Mouse (Mus musculus): ENCODE measurements at regions not wholly inside any gene's neighbourhood (a gene's known extent, or its start where the extent isn't known, plus 50 kb on each side); places are given as distances from the start of the nearest gene placed in this dataset.
"Not testable (repeated sequence)": the region's sequence is repeated elsewhere in the genome, so short reads cannot be mapped to it uniquely, and the experiment has no call there.

- 87% methylated on average over 13 of the region's 13 CpGs for WGBS
- H3K4me3 ChIP-seq (ENCODE audit: extremely low read depth, insufficient read depth, insufficient read length), result no peak overlapping the region
- TF ChIP-seq CTCF (IDR thresholded peaks at IDR 0.05; ENCODE audit: extremely low read depth, insufficient read depth, insufficient read length, insufficient replicate concordance) (no peak), POLR2A (IDR thresholded peaks at IDR 0.05; ENCODE audit: low read depth, low read length) (no peak)
- no peaks in the 10 kb centered on the region for H3K36me3 ChIP-seq (ENCODE audit: control insufficient read depth, insufficient read depth, low read length)
- DNase-seq (ENCODE audit: low read depth in 1 of 2, low spot score in 2 of 2), result no peak
- no peak overlapping the region for H3K27ac ChIP-seq (ENCODE audit: insufficient read depth, low read length)
- H3K27me3 ChIP-seq (ENCODE audit: control insufficient read depth, insufficient read depth, low read length), result no peaks in the 10 kb centered on the region
- H3K4me1 ChIP-seq (ENCODE audit: control insufficient read depth, insufficient read depth, insufficient read length), result no peaks in the 10 kb centered on the region
Observed at GRCm38 (mm10) chr6:31917411-31918131, 132.5 kb upstream of the 1700012A03Rik start.

GRCm38 (mm10) chr6:31901791-31902190 lies 148.3 kb upstream of the 1700012A03Rik start:
- no peak for TF ChIP-seq CTCF (IDR thresholded peaks at IDR 0.05; ENCODE audit: extremely low read depth, insufficient read depth, insufficient read length, insufficient replicate concordance)
- TF ChIP-seq POLR2A (IDR thresholded peaks at IDR 0.05; ENCODE audit: low read depth, low read length), result no peak
- Histone ChIP-seq H3K27me3 (ENCODE audit: control insufficient read depth, insufficient read depth, low read length) (no peaks in the 10 kb centered on the region), H3K36me3 (ENCODE audit: control insufficient read depth, insufficient read depth, low read length) (no peaks in the 10 kb centered on the region), H3K4me1 (ENCODE audit: control insufficient read depth, insufficient read depth, insufficient read length) (no peaks in the 10 kb centered on the region), H3K27ac (ENCODE audit: insufficient read depth, low read length) (no peak overlapping the region), H3K4me3 (ENCODE audit: extremely low read depth, insufficient read depth, insufficient read length) (no peak overlapping the region)
- WGBS, result 71% methylated on average over 2 of the region's 2 CpGs
- DNase-seq (ENCODE audit: low read depth in 1 of 2, low spot score in 2 of 2), result no peak

- 76% methylated on average over 3 of the region's 3 CpGs for WGBS
- no peak overlapping the region for H3K4me3 ChIP-seq (ENCODE audit: extremely low read depth, insufficient read depth, insufficient read length)
- DNase-seq (ENCODE audit: low read depth in 1 of 2, low spot score in 2 of 2), result no peak
- H3K27me3 ChIP-seq (ENCODE audit: control insufficient read depth, insufficient read depth, low read length), result no peaks in the 10 kb centered on the region
- TF ChIP-seq POLR2A (IDR thresholded peaks at IDR 0.05; ENCODE audit: low read depth, low read length) (no peak), CTCF (IDR thresholded peaks at IDR 0.05; ENCODE audit: extremely low read depth, insufficient read depth, insufficient read length, insufficient replicate concordance) (no peak)
- no peaks in the 10 kb centered on the region for H3K36me3 ChIP-seq (ENCODE audit: control insufficient read depth, insufficient read depth, low read length)
- no peaks in the 10 kb centered on the region for H3K4me1 ChIP-seq (ENCODE audit: control insufficient read depth, insufficient read depth, insufficient read length)
- H3K27ac ChIP-seq (ENCODE audit: insufficient read depth, low read length), result no peak overlapping the region
Observed at GRCm38 (mm10) chr6:31899055-31899454, 151.0 kb upstream of the 1700012A03Rik start.

GRCm38 (mm10) chr6:31898609-31899008 lies 151.4 kb upstream of the 1700012A03Rik start:
- no peak for DNase-seq (ENCODE audit: low read depth in 1 of 2, low spot score in 2 of 2)
- 58% methylated on average over 4 of the region's 4 CpGs for WGBS
- Histone ChIP-seq H3K36me3 (ENCODE audit: control insufficient read depth, insufficient read depth, low read length) (no peaks in the 10 kb centered on the region), H3K27me3 (ENCODE audit: control insufficient read depth, insufficient read depth, low read length) (no peaks in the 10 kb centered on the region), H3K4me1 (ENCODE audit: control insufficient read depth, insufficient read depth, insufficient read length) (no peaks in the 10 kb centered on the region), H3K4me3 (ENCODE audit: extremely low read depth, insufficient read depth, insufficient read length) (no peak overlapping the region), H3K27ac (ENCODE audit: insufficient read depth, low read length) (no peak overlapping the region)
- TF ChIP-seq POLR2A (IDR thresholded peaks at IDR 0.05; ENCODE audit: low read depth, low read length), result no peak
- TF ChIP-seq CTCF (IDR thresholded peaks at IDR 0.05; ENCODE audit: extremely low read depth, insufficient read depth, insufficient read length, insufficient replicate concordance), result no peak

- H3K27me3 ChIP-seq (ENCODE audit: control insufficient read depth, insufficient read depth, low read length), result no peaks in the 10 kb centered on the region
- no peak for DNase-seq (ENCODE audit: low read depth in 1 of 2, low spot score in 2 of 2)
- TF ChIP-seq CTCF (IDR thresholded peaks at IDR 0.05; ENCODE audit: extremely low read depth, insufficient read depth, insufficient read length, insufficient replicate concordance), result no peak
- TF ChIP-seq POLR2A (IDR thresholded peaks at IDR 0.05; ENCODE audit: low read depth, low read length), result no peak
- H3K4me1 ChIP-seq (ENCODE audit: control insufficient read depth, insufficient read depth, insufficient read length), result no peaks in the 10 kb centered on the region
- no peak overlapping the region for H3K27ac ChIP-seq (ENCODE audit: insufficient read depth, low read length)
- H3K36me3 ChIP-seq (ENCODE audit: control insufficient read depth, insufficient read depth, low read length), result no peaks in the 10 kb centered on the region
- 56% methylated on average over 3 of the region's 3 CpGs for WGBS
- H3K4me3 ChIP-seq (ENCODE audit: extremely low read depth, insufficient read depth, insufficient read length), result no peak overlapping the region
Observed at GRCm38 (mm10) chr6:31897001-31897400, 153.0 kb upstream of the 1700012A03Rik start.

- 64% methylated on average over 3 of the region's 3 CpGs for WGBS
- H3K27ac ChIP-seq (ENCODE audit: insufficient read depth, low read length), result no peak overlapping the region
- no peaks in the 10 kb centered on the region for H3K27me3 ChIP-seq (ENCODE audit: control insufficient read depth, insufficient read depth, low read length)
- no peak for TF ChIP-seq POLR2A (IDR thresholded peaks at IDR 0.05; ENCODE audit: low read depth, low read length)
- no peaks in the 10 kb centered on the region for H3K36me3 ChIP-seq (ENCODE audit: control insufficient read depth, insufficient read depth, low read length)
- H3K4me1 ChIP-seq (ENCODE audit: control insufficient read depth, insufficient read depth, insufficient read length), result no peaks in the 10 kb centered on the region
- no peak overlapping the region for H3K4me3 ChIP-seq (ENCODE audit: extremely low read depth, insufficient read depth, insufficient read length)
- DNase-seq (ENCODE audit: low read depth in 1 of 2, low spot score in 2 of 2), result no peak
Observed at GRCm38 (mm10) chr6:31895835-31896234, 154.2 kb upstream of the 1700012A03Rik start.

- no peaks in the 10 kb centered on the region for H3K27me3 ChIP-seq (ENCODE audit: control insufficient read depth, insufficient read depth, low read length)
- H3K4me1 ChIP-seq (ENCODE audit: control insufficient read depth, insufficient read depth, insufficient read length), result no peaks in the 10 kb centered on the region
- TF ChIP-seq POLR2A (IDR thresholded peaks at IDR 0.05; ENCODE audit: low read depth, low read length), result no peak
- no peak for TF ChIP-seq CTCF (IDR thresholded peaks at IDR 0.05; ENCODE audit: extremely low read depth, insufficient read depth, insufficient read length, insufficient replicate concordance)
- 20% methylated on average over 4 of the region's 4 CpGs for WGBS
- H3K4me3 ChIP-seq (ENCODE audit: extremely low read depth, insufficient read depth, insufficient read length), result no peak overlapping the region
- H3K27ac ChIP-seq (ENCODE audit: insufficient read depth, low read length), result no peak overlapping the region
- no peaks in the 10 kb centered on the region for H3K36me3 ChIP-seq (ENCODE audit: control insufficient read depth, insufficient read depth, low read length)
- no peak for DNase-seq (ENCODE audit: low read depth in 1 of 2, low spot score in 2 of 2)
Observed at GRCm38 (mm10) chr6:31886931-31887330, 163.1 kb upstream of the 1700012A03Rik start.

- H3K27me3 ChIP-seq (ENCODE audit: control insufficient read depth, insufficient read depth, low read length); H3K27ac ChIP-seq (ENCODE audit: insufficient read depth, low read length); H3K36me3 ChIP-seq (ENCODE audit: control insufficient read depth, insufficient read depth, low read length); H3K4me3 ChIP-seq (ENCODE audit: extremely low read depth, insufficient read depth, insufficient read length); H3K4me1 ChIP-seq (ENCODE audit: control insufficient read depth, insufficient read depth, insufficient read length); DNase-seq (ENCODE audit: low read depth in 1 of 2, low spot score in 2 of 2): not testable (repeated sequence)
- 15% methylated on average over 1 of the region's 1 CpGs for WGBS
Observed at GRCm38 (mm10) chr6:31885196-31885595, 164.8 kb upstream of the 1700012A03Rik start.

Measured in spleen, adult 2 months (tissue).